Mouse (Mus musculus): ENCODE data around the gene Lrrc20. TPM values are rescaled to one million over a fixed set of nuclear protein-coding genes. Genes with fewer than 3 reads are reported as not detected.
"Not testable (repeated sequence)": the region's sequence is repeated elsewhere in the genome, so short reads cannot be mapped to it uniquely, and the experiment has no call there.

Gene Lrrc20
- polyA plus RNA-seq, 1 experiment from 2014 or later: 14.5 TPM

DNA sequence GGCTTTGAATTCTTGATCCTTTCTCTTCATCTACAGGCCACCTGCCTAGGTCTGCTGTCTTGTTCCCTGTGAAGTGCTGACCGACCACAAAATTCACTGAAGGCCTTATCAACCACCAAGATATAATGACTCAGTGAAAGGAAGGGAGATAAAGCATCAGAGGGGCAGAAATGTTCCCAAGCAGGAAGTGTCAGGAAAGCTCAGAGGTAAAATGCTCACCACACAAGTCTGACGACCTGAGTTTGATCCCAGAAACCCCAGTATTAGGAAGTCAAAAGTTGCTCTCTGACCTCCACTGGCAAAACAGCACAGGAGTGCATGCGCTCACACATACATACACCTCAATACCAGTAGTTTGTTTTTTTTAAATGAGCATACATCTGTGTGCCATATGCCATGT is 26.8 kb upstream of the Lrrc20 start:
- Histone ChIP-seq H3K27me3 (replicated peaks) (no peaks in the 10 kb centered on the region), H3K4me1 (peaks cover 75% of the 10 kb centered on the region), H3K9ac (replicated peaks) (no peak overlapping the region), H3K36me3 (no peaks in the 10 kb centered on the region), H3K27ac (replicated peaks) (no peak overlapping the region), H3K9me3 (replicated peaks) (no peaks in the 10 kb centered on the region), H3K4me2 (0 out of 2 replicates have a peak overlapping the region, but pooled peaks have one; percentile 11), H3K4me3 (replicated peaks) (no peak overlapping the region)
- WGBS: 80% methylated on average over 3 of the region's 3 CpGs
- no peak for ATAC-seq (ENCODE audit: low FRiP score)

DNA sequence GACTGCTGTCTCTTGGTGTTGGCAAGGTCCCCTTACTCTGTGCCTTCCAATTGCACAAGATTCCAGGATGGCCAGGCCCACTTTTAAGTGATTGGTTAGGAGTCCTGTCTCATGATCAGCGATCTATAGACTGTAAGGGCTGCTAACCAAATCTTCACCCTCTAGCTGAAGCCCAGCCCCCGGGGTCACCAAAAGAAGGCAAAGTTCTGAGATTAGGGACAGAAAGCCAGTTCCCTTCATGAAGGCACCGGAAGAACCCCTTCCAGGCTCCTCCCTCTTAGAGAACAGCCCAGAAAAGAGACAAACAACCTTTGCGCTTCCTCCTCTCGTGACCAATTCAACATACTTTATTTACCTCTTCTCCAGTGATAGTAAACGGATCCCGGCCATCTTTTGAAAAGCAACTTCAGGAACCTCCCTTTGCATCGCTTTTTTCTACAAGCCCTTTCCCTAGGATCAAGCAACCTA is 24.1 kb upstream of the Lrrc20 start:
- Histone ChIP-seq H3K36me3 (no peaks in the 10 kb centered on the region), H3K27ac (replicated peaks) (peak overlapping the region; percentile 85), H3K27me3 (replicated peaks) (no peaks in the 10 kb centered on the region), H3K4me1 (peaks cover 53% of the 10 kb centered on the region), H3K4me3 (replicated peaks) (peak overlapping the region; percentile 100), H3K4me2 (peak overlapping the region; percentile 74), H3K9ac (replicated peaks) (peak overlapping the region; percentile 91), H3K9me3 (replicated peaks) (no peaks in the 10 kb centered on the region)
- no peak for ATAC-seq (ENCODE audit: low FRiP score)
- WGBS: 3% methylated on average over 8 of the region's 8 CpGs

DNA sequence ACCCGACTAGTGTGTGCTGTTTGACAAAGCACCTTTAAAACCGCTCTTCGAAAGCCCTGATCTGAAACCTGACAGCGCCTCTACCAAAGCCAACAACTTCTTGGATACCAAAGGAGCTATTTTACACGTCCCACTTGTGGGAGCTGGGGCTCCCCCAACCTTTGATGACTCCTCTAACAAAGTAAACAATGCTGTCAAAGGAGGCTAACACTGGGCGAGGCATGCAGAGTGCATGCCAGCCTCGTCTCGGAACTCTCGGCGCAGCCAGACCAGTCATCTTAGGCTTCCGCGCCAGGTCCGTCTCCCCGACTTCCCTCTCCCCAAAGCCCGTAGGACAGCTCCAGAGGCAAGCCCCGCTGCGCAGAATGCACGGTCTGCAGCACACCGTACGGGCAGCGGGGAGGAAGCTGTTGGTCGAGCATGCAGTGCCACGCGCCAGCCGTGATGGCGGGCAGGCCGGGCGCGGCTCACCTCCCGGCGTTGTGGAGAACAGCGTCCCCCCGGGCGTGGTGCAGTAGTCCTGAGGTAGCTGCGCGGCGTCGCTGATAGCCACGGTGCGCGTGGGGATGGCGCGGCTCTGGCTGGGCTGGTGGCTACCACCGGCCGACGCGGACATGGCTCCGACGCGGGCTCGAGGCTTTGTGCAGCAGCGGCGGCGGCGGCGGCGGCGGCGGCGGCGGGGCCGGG is 23.5 kb upstream of the Lrrc20 start:
- Histone ChIP-seq H3K4me1 (peaks cover 47% of the 10 kb centered on the region), H3K4me2 (peak overlapping the region; percentile 74), H3K27me3 (replicated peaks) (no peaks in the 10 kb centered on the region), H3K9ac (replicated peaks) (peak overlapping the region; percentile 91), H3K4me3 (replicated peaks) (peak overlapping the region; percentile 100), H3K9me3 (replicated peaks) (no peaks in the 10 kb centered on the region), H3K36me3 (no peaks in the 10 kb centered on the region), H3K27ac (replicated peaks) (peak overlapping the region; percentile 85)
- under 1% methylated on average over 53 of the region's 62 CpGs for WGBS
- ATAC-seq (ENCODE audit: low FRiP score): peak; percentile 64

DNA sequence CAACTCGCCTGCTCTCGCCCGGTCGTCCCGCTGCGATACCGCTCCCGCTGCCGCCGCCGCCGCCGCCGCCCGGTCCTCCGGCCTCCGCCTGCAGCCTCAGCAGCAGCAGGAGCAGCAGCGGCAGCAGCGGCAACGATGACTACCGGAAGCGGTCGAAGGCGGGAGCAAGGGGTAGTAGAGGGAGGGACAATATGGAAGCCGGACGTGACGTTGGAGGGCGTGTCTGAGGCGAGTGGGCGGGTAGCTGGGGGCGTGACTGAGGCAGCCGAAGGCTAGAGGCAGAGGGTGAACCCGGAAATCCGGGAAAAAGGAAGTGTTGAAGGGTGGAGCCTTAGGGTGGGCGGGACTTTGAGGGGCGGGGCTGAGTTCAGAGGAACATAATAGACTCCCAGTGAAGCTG is 23.0 kb upstream of the Lrrc20 start, which contains the start of gene Eif4ebp2:
Gene Eif4ebp2, minus strand, starts transcription at position 17 of the 400 bp plus-strand sequence.
- H3K36me3 ChIP-seq: no peaks in the 10 kb centered on the region

DNA sequence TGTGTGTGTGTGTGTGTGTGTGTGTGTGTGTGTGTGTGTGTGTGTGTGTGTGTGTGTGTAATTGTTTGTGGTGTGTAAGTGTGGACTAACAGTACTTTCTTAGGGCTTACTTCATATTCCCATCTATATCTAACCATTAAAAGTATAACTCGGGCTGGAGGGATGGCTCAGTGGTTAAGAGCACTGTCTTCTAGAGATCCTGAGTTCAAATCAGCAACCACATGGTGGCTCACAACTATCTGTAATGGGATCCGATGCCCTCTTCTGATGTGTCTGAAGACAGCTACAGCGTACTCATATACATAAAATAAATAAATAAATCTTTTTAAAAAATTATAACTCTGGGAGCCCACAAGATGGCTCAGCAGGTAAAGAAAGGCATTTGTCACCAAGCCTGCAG is 22.4 kb upstream of the Lrrc20 start:
- 67% methylated on average over 3 of the region's 3 CpGs for WGBS
- not testable (repeated sequence) for H3K36me3 ChIP-seq; H3K9ac ChIP-seq (replicated peaks); H3K27ac ChIP-seq (replicated peaks); H3K27me3 ChIP-seq (replicated peaks); H3K9me3 ChIP-seq (replicated peaks)
- peak overlapping the region; percentile 100; the same call in 1 of the 2 replicates for H3K4me3 ChIP-seq (replicated peaks)
- ATAC-seq (ENCODE audit: low FRiP score): peak; percentile 21; the same call in 1 of the 2 replicates
- H3K4me1 ChIP-seq: peaks cover 36% of the 10 kb centered on the region
- H3K4me2 ChIP-seq: peak overlapping the region; percentile 74; the same call in 1 of the 2 replicates

More for the DNA sequence above, 23.0 kb upstream of the Lrrc20 start, which contains the start of gene Eif4ebp2:
- H3K4me3 ChIP-seq (replicated peaks): peak within 1 kb of the TSS; percentile 100
- WGBS: under 1% methylated on average over 33 of the region's 36 CpGs
- no peaks in the 10 kb centered on the region for H3K9me3 ChIP-seq (replicated peaks)
- peaks cover 41% of the 10 kb centered on the region for H3K4me1 ChIP-seq
- H3K4me2 ChIP-seq: peak within 1 kb of the TSS; percentile 74
- ATAC-seq (ENCODE audit: low FRiP score): peak; percentile 99
- no peaks in the 10 kb centered on the region for H3K27me3 ChIP-seq (replicated peaks)
- peak within 1 kb of the TSS; percentile 85 for H3K27ac ChIP-seq (replicated peaks)
- peak within 1 kb of the TSS; percentile 91 for H3K9ac ChIP-seq (replicated peaks)

DNA sequence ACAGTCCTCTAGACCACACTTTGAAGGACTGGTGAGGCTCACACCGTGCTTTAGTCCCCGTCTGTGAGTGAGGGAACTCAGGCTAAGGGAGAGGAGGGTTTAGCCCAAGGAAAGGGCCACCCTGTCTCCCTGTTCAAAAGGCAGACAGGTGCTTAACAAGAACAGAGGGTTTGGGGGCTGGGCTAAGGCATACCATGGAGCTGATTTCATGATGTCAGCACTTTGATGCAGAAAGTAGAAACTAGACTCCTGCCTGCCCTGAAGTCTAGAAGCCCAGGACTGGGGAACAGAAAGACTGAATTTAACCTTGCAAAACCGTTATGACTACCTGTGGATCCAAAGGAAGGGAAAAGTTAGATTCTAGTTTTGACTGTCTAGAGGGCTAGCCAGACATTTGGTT is 18.4 kb upstream of the Lrrc20 start:
- H3K36me3 ChIP-seq: no peaks in the 10 kb centered on the region
- H3K4me3 ChIP-seq (replicated peaks): no peak overlapping the region
- WGBS: 62% methylated on average over 3 of the region's 3 CpGs
- H3K9ac ChIP-seq (replicated peaks): no peak overlapping the region
- no peaks in the 10 kb centered on the region for H3K4me1 ChIP-seq
- H3K27me3 ChIP-seq (replicated peaks): no peaks in the 10 kb centered on the region
- H3K27ac ChIP-seq (replicated peaks): no peak overlapping the region
- H3K9me3 ChIP-seq (replicated peaks): no peaks in the 10 kb centered on the region
- no peak overlapping the region for H3K4me2 ChIP-seq
- ATAC-seq (ENCODE audit: low FRiP score): no peak

DNA sequence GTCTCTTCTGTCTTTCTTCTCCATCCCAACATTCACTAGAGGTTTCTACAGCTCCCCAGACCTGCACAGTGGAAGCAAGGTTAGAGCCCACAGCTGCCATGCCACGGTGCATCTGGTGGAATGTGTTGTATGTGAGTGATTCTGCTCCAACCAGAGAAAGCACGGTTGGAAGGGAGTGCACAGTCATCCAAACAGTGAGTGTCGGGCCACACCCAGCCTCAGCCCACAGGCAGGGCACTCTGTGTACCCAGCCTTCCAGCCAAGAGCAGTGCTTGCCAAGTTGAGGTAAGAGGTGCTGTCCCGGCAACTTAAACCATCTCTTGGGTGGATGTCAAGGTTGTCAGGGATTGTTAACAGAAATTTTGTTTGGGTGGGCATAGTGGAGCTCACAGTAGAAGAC is 10.6 kb upstream of the Lrrc20 start:
- Histone ChIP-seq H3K27me3 (replicated peaks) (no peaks in the 10 kb centered on the region), H3K9ac (replicated peaks) (no peak overlapping the region), H3K9me3 (replicated peaks) (no peaks in the 10 kb centered on the region), H3K27ac (replicated peaks) (no peak overlapping the region), H3K4me1 (no peaks in the 10 kb centered on the region), H3K4me3 (replicated peaks) (no peak overlapping the region), H3K36me3 (no peaks in the 10 kb centered on the region), H3K4me2 (no peak overlapping the region)
- no peak for ATAC-seq (ENCODE audit: low FRiP score)
- WGBS: 82% methylated on average over 4 of the region's 4 CpGs

DNA sequence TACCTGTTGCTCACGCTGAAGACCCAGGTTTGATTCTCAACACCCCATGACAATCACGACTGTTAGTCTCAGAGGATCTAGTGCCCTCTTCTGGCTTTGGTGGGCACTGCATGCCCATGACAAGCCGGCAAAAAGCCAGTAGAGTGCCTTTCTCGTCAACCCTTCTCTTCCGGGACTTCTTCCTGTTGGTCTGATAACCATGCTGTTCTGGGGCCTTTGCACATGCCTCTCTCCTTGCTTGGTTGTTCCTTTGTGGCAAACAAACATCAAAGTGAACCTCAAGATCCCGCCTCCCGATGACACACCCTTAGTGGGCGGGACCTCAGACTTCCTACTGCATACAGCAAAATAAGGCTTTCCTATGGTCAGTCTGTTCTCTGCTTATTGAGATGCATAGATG is 9.4 kb upstream of the Lrrc20 start:
- H3K4me3 ChIP-seq (replicated peaks): no peak overlapping the region
- 69% methylated on average over 8 of the region's 8 CpGs for WGBS
- no peak overlapping the region for H3K4me2 ChIP-seq
- no peak overlapping the region for H3K27ac ChIP-seq (replicated peaks)
- no peak for ATAC-seq (ENCODE audit: low FRiP score)
- no peak overlapping the region for H3K9ac ChIP-seq (replicated peaks)
- no peaks in the 10 kb centered on the region for H3K9me3 ChIP-seq (replicated peaks)
- no peaks in the 10 kb centered on the region for H3K4me1 ChIP-seq
- no peaks in the 10 kb centered on the region for H3K27me3 ChIP-seq (replicated peaks)
- no peaks in the 10 kb centered on the region for H3K36me3 ChIP-seq

DNA sequence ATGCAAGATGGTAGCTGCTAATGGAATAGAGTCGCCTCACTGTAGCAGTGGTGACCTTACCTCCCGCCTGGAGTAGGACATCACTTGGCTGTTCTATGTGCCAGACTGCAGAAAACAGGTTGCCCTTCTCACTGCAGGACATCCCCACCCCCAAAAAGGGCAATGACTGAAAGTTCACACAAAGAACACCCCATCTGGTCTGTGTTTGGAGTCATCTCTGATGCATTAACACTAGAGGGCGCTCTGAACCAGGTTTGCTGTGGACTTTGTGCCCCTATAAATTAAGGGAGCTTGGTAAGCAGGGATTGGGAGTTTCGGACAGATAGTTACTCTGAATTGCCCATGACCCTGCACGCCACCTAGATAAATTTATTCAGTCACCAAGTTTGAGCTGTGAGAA is 8.7 kb upstream of the Lrrc20 start:
- Histone ChIP-seq H3K9me3 (replicated peaks) (no peaks in the 10 kb centered on the region), H3K9ac (replicated peaks) (no peak overlapping the region), H3K27me3 (replicated peaks) (no peaks in the 10 kb centered on the region), H3K27ac (replicated peaks) (no peak overlapping the region), H3K4me3 (replicated peaks) (no peak overlapping the region), H3K4me1 (no peaks in the 10 kb centered on the region), H3K36me3 (no peaks in the 10 kb centered on the region), H3K4me2 (no peak overlapping the region)
- WGBS: 21% methylated on average over 5 of the region's 5 CpGs
- no peak for ATAC-seq (ENCODE audit: low FRiP score)

DNA sequence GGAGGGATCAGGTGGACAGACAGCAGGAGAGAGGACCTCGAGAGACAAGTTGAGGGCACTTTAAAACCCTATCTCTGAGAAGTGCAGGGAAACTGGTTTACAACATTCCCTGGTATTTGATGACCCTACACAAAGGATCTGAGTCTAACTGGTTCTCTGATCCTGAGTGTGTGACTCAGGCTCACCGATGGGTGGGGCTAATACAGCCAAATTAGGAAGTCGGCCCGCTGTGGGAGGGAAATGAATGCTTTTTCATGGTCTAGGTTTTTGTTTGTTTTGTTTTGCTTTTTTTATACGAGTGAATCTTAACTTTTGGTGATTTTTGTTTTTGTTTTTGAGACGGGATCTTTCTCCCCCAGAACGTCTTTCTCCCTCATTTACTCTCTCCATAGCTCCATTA is 6.7 kb upstream of the Lrrc20 start:
- no peak for ATAC-seq (ENCODE audit: low FRiP score)
- Histone ChIP-seq H3K4me2 (no peak overlapping the region), H3K4me1 (no peaks in the 10 kb centered on the region; the same call in 1 of the 2 replicates), H3K27me3 (replicated peaks) (no peaks in the 10 kb centered on the region), H3K9me3 (replicated peaks) (no peaks in the 10 kb centered on the region), H3K36me3 (no peaks in the 10 kb centered on the region), H3K9ac (replicated peaks) (no peak overlapping the region), H3K27ac (replicated peaks) (no peak overlapping the region), H3K4me3 (replicated peaks) (no peak overlapping the region)
- WGBS: 62% methylated on average over 7 of the region's 7 CpGs

DNA sequence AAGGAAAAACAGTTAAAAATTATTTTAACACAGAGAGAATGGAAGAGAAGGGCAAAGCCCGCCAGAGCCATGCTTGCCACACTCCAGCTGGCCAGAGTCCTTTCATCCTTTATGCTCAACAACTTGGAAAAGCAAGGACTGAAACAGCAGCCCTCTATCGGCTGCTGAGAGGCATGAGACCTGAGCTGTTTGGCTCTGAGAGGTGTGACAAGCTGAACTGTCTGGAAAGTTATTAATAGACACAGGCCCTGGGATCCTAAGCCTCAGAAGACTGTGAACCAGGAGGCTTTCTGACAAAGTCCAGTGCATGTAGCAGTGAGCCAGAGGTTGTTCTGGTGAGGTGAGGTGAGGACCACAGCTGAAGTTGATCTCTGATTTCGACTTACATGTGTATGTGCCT is 2.0 kb upstream of the Lrrc20 start:
- H3K27me3 ChIP-seq (replicated peaks): no peaks in the 10 kb centered on the region
- no peaks in the 10 kb centered on the region for H3K36me3 ChIP-seq
- no peak overlapping the region for H3K27ac ChIP-seq (replicated peaks)
- H3K9me3 ChIP-seq (replicated peaks): no peaks in the 10 kb centered on the region
- peaks cover 23% of the 10 kb centered on the region for H3K4me1 ChIP-seq
- H3K4me2 ChIP-seq: no peak overlapping the region
- WGBS: 75% methylated on average over 3 of the region's 3 CpGs
- H3K9ac ChIP-seq (replicated peaks): no peak overlapping the region
- no peak overlapping the region for H3K4me3 ChIP-seq (replicated peaks)
- ATAC-seq (ENCODE audit: low FRiP score): no peak

DNA sequence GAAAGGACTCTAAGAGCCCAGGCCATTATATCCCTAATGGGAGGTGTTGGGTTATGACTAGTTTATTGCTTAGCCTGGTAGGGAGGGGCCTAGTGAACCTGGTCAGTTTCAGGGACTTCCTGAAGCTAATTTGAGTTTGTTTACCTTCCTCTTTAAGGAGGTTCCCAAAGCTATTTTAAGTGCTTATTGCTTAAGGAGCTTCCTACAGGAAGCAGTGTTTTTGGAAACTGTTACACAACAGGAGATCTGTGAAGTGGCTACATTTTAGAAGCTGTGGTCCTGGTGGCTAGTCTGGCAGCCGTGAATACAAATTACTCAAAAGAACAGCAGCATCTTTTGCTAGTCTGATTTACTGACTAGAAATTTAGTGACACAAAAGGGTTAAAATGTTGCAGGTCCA is 1.3 kb upstream of the Lrrc20 start:
- WGBS: 84% methylated on average over 1 of the region's 1 CpGs
- H3K27ac ChIP-seq (replicated peaks): no peak overlapping the region
- H3K36me3 ChIP-seq: no peaks in the 10 kb centered on the region
- H3K9ac ChIP-seq (replicated peaks): peak overlapping the region; percentile 6; the same call in 1 of the 2 replicates
- H3K27me3 ChIP-seq (replicated peaks): no peaks in the 10 kb centered on the region
- H3K4me1 ChIP-seq: peaks cover 23% of the 10 kb centered on the region
- no peak for ATAC-seq (ENCODE audit: low FRiP score)
- H3K4me2 ChIP-seq: peak overlapping the region; percentile 78
- no peaks in the 10 kb centered on the region for H3K9me3 ChIP-seq (replicated peaks)
- H3K4me3 ChIP-seq (replicated peaks): peak overlapping the region; percentile 76; the same call in 1 of the 2 replicates

All from neural tube, embryonic 15.5 days (tissue).